Mouse (Mus musculus): ENCODE measurements at regions not wholly inside any gene's neighbourhood (a gene's known extent, or its start where the extent isn't known, plus 50 kb on each side); places are given as distances from the start of the nearest gene placed in this dataset.

DNA sequence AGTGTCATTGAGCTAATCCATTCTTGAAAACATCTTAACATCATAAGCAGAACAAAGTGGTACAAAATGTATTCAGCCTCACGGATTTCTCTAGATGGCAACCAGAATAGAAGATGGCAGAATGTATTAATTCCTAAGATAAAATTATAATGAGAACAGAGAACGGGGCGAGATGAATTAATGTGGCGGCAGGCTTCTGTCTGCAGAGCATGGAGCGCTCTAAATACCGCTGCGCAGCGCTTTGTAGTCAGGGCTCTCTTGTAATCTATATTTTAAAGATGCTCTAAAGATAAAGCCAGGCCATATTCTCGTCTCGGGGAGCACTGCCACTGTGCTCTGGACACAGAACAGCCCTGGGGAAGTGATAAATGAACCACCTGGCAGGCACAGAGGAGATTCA, 315.2 kb upstream of the Kif2a start:
- no peak overlapping the region for H3K27ac ChIP-seq (replicated peaks)
- DNase-seq (ENCODE audit: low spot score), result no peak
- H3K27me3 ChIP-seq (replicated peaks; ENCODE audit: low read depth, poor library complexity, severe bottlenecking), result no peaks in the 10 kb centered on the region
- H3K4me1 ChIP-seq, result no peaks in the 10 kb centered on the region
- no peaks in the 10 kb centered on the region for H3K36me3 ChIP-seq (replicated peaks)
- WGBS, result 90% methylated on average over 10 of the region's 10 CpGs
- H3K4me3 ChIP-seq, result no peak overlapping the region
- H3K9me3 ChIP-seq, result no peaks in the 10 kb centered on the region

DNA sequence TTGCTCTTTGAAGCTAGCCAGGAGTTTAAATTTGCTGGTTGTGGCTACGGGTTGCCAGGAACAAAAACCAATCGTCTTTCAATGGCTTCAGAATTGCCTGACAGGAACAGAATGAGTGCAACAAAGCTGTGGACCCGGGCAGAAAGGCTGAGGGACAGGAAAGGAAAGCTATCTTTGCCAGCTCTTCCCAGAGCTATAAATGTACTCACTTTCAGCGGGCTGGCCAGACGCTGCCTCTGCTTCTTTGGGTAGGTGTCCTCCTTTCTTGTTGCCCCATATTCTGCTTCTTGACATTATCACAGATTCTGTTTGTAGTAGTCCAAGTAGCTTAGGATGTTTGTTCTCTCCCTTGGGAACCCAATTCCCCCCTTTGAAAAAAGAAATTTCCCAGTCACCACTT, 307.4 kb upstream of the Kif2a start:
- no peaks in the 10 kb centered on the region for H3K36me3 ChIP-seq (replicated peaks)
- no peak overlapping the region for H3K27ac ChIP-seq (replicated peaks)
- H3K4me3 ChIP-seq, result no peak overlapping the region
- H3K9me3 ChIP-seq, result no peaks in the 10 kb centered on the region
- no peaks in the 10 kb centered on the region for H3K4me1 ChIP-seq
- 79% methylated on average over 5 of the region's 5 CpGs for WGBS
- no peak for DNase-seq (ENCODE audit: low spot score)
- no peaks in the 10 kb centered on the region for H3K27me3 ChIP-seq (replicated peaks; ENCODE audit: low read depth, poor library complexity, severe bottlenecking)

DNA sequence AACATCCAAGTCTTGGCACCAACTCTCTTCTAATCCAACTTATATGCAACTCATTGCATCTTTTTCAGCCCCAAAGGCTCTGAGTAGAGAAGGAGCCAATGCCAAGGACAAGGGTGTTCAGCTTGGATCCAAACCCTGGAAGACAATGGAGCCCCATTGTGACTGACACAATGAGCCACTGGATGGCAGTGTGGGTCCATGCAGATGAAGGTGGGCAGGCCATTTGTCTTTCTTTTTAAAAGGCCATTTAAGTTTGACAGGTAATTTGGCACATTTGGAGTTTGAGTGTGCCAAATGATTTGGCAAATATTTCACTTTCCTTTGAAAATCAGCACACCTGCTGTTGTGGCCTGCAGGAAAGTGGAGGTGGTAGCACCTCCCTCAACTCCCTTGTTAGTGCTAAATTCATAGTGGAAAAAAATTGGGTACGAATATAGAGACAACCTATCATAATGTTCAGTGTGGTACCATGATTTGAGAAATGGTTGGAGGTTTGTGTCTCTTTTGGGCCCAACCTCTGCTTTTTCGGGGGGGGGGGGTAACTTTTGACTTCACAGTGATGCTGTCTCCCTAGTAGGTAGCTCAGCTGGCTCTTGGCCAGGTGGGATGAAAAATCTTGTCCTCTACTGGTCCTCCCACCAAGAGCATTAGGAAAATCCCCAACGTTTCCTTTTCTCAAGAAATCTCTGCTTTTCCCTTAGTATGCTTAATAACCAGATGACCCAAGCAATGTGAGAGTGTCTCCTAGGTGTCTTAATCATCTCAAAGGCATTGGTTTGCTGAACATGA, 304.0 kb upstream of the Kif2a start:
- Histone ChIP-seq H3K4me3 (no peak overlapping the region), H3K27me3 (replicated peaks; ENCODE audit: low read depth, poor library complexity, severe bottlenecking) (no peaks in the 10 kb centered on the region), H3K4me1 (no peaks in the 10 kb centered on the region), H3K36me3 (replicated peaks) (no peaks in the 10 kb centered on the region), H3K9me3 (no peaks in the 10 kb centered on the region), H3K27ac (replicated peaks) (no peak overlapping the region)
- DNase-seq (ENCODE audit: low spot score), result peak; percentile 65
- 61% methylated on average over 3 of the region's 3 CpGs for WGBS

GRCm38 (mm10) chr13:107314746-107315145, 292.8 kb upstream of the Kif2a start:
- WGBS, result 90% methylated on average over 7 of the region's 7 CpGs
- DNase-seq (ENCODE audit: low spot score), result no peak
- H3K4me3 ChIP-seq, result no peak overlapping the region

DNA sequence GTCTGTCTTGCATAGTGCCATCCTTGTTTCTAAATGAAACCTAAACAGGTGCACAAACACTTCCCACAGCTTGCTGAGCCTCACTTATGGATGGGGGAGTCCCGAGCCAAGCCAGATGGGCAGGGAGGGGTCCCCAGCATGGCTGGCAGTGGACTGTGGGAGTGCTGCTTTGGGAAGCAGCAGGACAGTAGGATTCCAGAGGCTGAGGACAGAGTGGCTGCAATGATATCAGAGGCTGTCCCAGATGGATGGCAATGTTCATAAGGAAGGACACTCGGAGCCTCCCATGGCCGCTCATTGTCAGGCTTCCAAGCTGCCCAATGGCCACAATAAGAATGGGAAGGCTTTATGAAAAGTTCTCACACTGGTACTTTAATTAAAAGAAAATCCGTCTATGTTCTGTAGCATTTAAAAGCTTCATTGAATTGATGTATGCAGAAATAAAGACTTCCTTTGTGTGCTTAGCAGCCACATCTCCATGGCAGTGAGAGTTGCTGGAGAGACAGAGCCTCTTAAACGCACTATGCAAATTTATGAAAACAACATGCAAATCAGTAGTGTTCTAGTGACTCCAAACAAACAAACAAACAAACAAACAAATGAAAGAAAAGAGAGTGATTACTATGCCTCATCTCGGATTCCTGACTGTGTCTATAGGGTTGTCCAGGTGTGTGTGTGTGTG, 287.2 kb upstream of the Kif2a start:
- no peak overlapping the region for H3K4me3 ChIP-seq
- H3K4me1 ChIP-seq, result no peaks in the 10 kb centered on the region
- H3K27ac ChIP-seq (replicated peaks), result no peak overlapping the region
- no peaks in the 10 kb centered on the region for H3K9me3 ChIP-seq
- DNase-seq (ENCODE audit: low spot score), result no peak
- no peaks in the 10 kb centered on the region for H3K27me3 ChIP-seq (replicated peaks; ENCODE audit: low read depth, poor library complexity, severe bottlenecking)
- 83% methylated on average over 6 of the region's 6 CpGs for WGBS
- no peaks in the 10 kb centered on the region for H3K36me3 ChIP-seq (replicated peaks)

More at GRCm38 (mm10) chr13:107314746-107315145, 292.8 kb upstream of the Kif2a start:
- no peaks in the 10 kb centered on the region for H3K27me3 ChIP-seq (replicated peaks; ENCODE audit: low read depth, poor library complexity, severe bottlenecking)
- H3K9me3 ChIP-seq, result no peaks in the 10 kb centered on the region
- H3K36me3 ChIP-seq (replicated peaks), result no peaks in the 10 kb centered on the region
- no peak overlapping the region for H3K27ac ChIP-seq (replicated peaks)
- no peaks in the 10 kb centered on the region for H3K4me1 ChIP-seq

GRCm38 (mm10) chr13:107308404-107308803, 286.5 kb upstream of the Kif2a start:
- no peak overlapping the region for H3K27ac ChIP-seq (replicated peaks)
- no peaks in the 10 kb centered on the region for H3K27me3 ChIP-seq (replicated peaks; ENCODE audit: low read depth, poor library complexity, severe bottlenecking)
- 92% methylated on average over 2 of the region's 2 CpGs for WGBS
- H3K9me3 ChIP-seq, result no peaks in the 10 kb centered on the region
- no peak overlapping the region for H3K4me3 ChIP-seq
- no peaks in the 10 kb centered on the region for H3K4me1 ChIP-seq
- no peaks in the 10 kb centered on the region for H3K36me3 ChIP-seq (replicated peaks)
- DNase-seq (ENCODE audit: low spot score), result no peak

DNA sequence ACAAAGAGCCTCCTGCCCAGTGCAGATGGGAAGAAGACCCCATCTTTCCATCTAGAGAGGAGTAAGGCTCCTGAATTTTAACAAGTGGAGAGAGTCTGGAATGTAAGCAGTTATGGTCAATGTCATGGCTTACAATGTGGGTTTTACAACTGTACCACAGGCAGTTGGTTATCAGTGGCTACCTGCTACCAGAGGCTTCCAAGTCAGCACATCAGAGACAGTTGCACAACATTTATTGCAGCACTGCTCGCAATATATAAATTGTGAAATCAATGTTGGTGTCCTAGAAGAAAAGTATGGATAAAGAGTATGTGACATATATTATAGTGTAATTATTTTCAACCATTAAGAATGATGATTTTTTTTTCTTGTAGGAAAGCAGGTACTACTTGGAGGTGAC, 285.0 kb upstream of the Kif2a start:
- Histone ChIP-seq H3K27ac (replicated peaks) (no peak overlapping the region), H3K27me3 (replicated peaks; ENCODE audit: low read depth, poor library complexity, severe bottlenecking) (no peaks in the 10 kb centered on the region), H3K4me1 (no peaks in the 10 kb centered on the region), H3K9me3 (no peaks in the 10 kb centered on the region), H3K4me3 (no peak overlapping the region), H3K36me3 (replicated peaks) (no peaks in the 10 kb centered on the region)
- no peak for DNase-seq (ENCODE audit: low spot score)
- WGBS, result 89% methylated on average over 1 of the region's 1 CpGs

GRCm38 (mm10) chr13:107306232-107306631, 284.3 kb upstream of the Kif2a start:
- Histone ChIP-seq H3K36me3 (replicated peaks) (no peaks in the 10 kb centered on the region), H3K27me3 (replicated peaks; ENCODE audit: low read depth, poor library complexity, severe bottlenecking) (no peaks in the 10 kb centered on the region), H3K9me3 (no peaks in the 10 kb centered on the region), H3K27ac (replicated peaks) (no peak overlapping the region), H3K4me1 (no peaks in the 10 kb centered on the region), H3K4me3 (no peak overlapping the region)
- no peak for DNase-seq (ENCODE audit: low spot score)
- 89% methylated on average over 1 of the region's 1 CpGs for WGBS

- Histone ChIP-seq H3K27me3 (replicated peaks; ENCODE audit: low read depth, poor library complexity, severe bottlenecking) (no peaks in the 10 kb centered on the region), H3K27ac (replicated peaks) (no peak overlapping the region), H3K36me3 (replicated peaks) (no peaks in the 10 kb centered on the region), H3K4me3 (no peak overlapping the region), H3K9me3 (no peaks in the 10 kb centered on the region), H3K4me1 (no peaks in the 10 kb centered on the region)
- WGBS, result 82% methylated on average over 1 of the region's 1 CpGs
- no peak for DNase-seq (ENCODE audit: low spot score)
Measured at GRCm38 (mm10) chr13:107305738-107306137, 283.8 kb upstream of the Kif2a start.

GRCm38 (mm10) chr13:107303878-107304277, 282.0 kb upstream of the Kif2a start:
- WGBS, result 85% methylated on average over 7 of the region's 7 CpGs
- Histone ChIP-seq H3K4me3 (no peak overlapping the region), H3K9me3 (no peaks in the 10 kb centered on the region), H3K27ac (replicated peaks) (no peak overlapping the region), H3K36me3 (replicated peaks) (no peaks in the 10 kb centered on the region), H3K4me1 (no peaks in the 10 kb centered on the region), H3K27me3 (replicated peaks; ENCODE audit: low read depth, poor library complexity, severe bottlenecking) (no peaks in the 10 kb centered on the region)
- DNase-seq (ENCODE audit: low spot score), result no peak

DNA sequence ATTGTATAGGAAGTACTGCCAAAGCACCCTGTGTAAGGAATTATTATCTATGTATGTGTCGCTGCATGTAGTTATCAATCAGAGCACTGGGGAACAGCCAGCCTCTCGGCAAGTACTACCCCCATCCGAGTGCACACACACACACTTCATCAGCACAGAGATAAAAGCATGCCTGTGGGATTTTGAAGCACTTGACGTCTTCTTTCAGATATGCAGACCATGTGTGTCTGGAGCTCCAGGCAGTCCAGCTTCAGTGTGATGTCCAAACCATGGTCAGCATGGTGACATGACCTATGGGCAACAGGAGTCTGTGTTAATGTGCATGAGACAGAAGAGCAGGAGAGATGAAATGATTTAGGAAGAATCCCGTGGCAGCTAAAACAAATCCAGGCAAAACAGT, 281.4 kb upstream of the Kif2a start:
- Histone ChIP-seq H3K4me3 (no peak overlapping the region), H3K9me3 (no peaks in the 10 kb centered on the region), H3K4me1 (no peaks in the 10 kb centered on the region), H3K27me3 (replicated peaks; ENCODE audit: low read depth, poor library complexity, severe bottlenecking) (no peaks in the 10 kb centered on the region), H3K36me3 (replicated peaks) (no peaks in the 10 kb centered on the region), H3K27ac (replicated peaks) (no peak overlapping the region)
- no peak for DNase-seq (ENCODE audit: low spot score)
- 79% methylated on average over 5 of the region's 5 CpGs for WGBS

DNA sequence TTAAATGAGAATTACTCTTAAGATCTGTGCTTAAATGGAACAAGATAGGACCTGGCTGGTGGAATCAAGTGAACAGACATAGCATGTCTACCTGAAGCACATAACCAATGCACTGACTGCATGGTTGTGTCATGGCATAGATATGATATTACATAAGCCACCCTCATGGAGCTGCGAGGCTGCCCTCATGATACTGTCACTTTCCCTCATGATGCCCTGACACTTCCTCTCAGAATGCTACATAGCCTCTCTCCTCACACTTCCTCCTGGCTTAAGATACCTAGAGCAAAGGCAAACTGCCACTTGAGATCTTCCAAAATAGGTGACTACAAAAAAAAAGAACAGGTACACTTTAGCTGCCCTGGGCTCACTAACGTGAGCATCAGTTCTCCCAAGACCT, 278.9 kb upstream of the Kif2a start:
- no peaks in the 10 kb centered on the region for H3K9me3 ChIP-seq

DNA sequence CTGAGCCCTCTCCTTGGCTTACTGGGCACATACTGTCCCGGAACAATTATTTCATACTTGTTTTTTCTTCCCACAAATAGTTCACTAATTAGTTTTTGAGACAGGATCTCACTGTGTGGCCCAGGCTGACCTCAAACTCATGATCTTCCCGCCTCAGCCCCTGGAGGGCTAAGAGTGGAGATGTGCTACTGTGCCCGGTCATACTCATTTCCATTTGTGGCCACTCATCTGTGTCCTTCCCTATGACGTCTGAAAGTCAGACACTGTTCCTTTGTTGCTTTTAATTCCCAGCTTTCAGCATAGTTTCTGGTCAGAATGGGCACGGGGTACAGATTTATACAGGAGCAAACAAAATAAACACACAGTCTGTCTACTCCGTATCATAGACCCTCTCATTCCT, 242.7 kb upstream of the Kif2a start:
- Histone ChIP-seq H3K9me3 (no peaks in the 10 kb centered on the region), H3K36me3 (replicated peaks) (no peaks in the 10 kb centered on the region), H3K27me3 (replicated peaks; ENCODE audit: low read depth, poor library complexity, severe bottlenecking) (no peaks in the 10 kb centered on the region), H3K27ac (replicated peaks) (no peak overlapping the region), H3K4me1 (peaks cover 7% of the 10 kb centered on the region; the same call in 1 of the 2 replicates), H3K4me3 (no peak overlapping the region)
- WGBS, result 46% methylated on average over 6 of the region's 6 CpGs
- DNase-seq (ENCODE audit: low spot score), result no peak

More for the DNA sequence above, 278.9 kb upstream of the Kif2a start:
- DNase-seq (ENCODE audit: low spot score), result no peak
- no peak overlapping the region for H3K4me3 ChIP-seq
- no peaks in the 10 kb centered on the region for H3K27me3 ChIP-seq (replicated peaks; ENCODE audit: low read depth, poor library complexity, severe bottlenecking)
- H3K36me3 ChIP-seq (replicated peaks), result no peaks in the 10 kb centered on the region
- H3K4me1 ChIP-seq, result no peaks in the 10 kb centered on the region
- H3K27ac ChIP-seq (replicated peaks), result no peak overlapping the region
- WGBS, result 91% methylated on average over 2 of the region's 2 CpGs
